Mouse (Mus musculus) splenic B cell, adult 2 months (primary cell): Measurements from ENCODE around the gene Siglech.

ENCODE experiments used
- DNase-seq: peaks from one replicate; pipeline ENCODE4 v3.0.0-alpha.2; 2011; ENCODE audit warnings: low read depth, low spot score
- H3K27me3 ChIP-seq: 2 replicates; pipeline ENCODE4 v1.6.1; 2012; ENCODE audit warnings: mild to moderate bottlenecking, low read length, moderate library complexity, mixed read lengths; ENCODE audit not compliant: control insufficient read depth, poor library complexity, insufficient read depth, severe bottlenecking
- H3K36me3 ChIP-seq: 2 replicates; pipeline ENCODE4 v1.6.1; 2012; ENCODE audit warnings: mild to moderate bottlenecking, low read length, moderate library complexity, mixed read lengths; ENCODE audit not compliant: control insufficient read depth, poor library complexity, insufficient read depth, severe bottlenecking

The Siglech gene

DNA sequence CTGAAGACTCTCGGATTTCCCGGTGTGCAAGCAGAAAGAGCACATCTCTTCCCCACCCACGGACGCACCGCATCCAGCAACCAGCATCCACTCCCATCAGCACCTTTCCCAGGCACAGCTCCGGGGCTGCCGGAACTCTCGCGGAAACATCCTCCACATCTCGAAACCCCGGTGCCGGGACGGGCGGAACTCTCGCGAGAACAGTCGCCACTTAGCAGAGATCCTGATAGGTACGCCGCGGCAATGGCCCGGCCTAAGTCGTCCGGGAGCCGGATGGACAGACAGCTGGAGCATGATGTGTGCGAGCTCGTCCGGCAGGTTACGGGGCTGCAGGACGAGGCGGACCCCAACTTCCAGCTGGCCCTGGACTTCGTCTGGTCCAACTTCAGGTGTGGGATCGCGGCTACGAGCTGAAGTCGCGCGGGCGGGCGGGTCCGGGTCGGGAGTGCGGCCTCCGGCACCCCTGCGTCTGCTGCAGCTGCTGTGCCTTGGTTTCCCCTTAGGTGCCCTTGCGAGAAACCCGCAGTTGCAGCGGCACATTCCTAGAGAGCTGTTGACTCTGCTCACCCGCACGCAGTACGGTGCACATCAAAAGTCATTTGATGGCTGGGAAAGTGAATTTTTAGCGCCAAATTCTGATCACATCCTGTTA is 26.1 kb downstream of the Siglech start, which contains the start of gene Tubgcp5:
Gene Tubgcp5 (plus strand): TSS at position 203 of the 652 bp plus-strand sequence.
- Histone ChIP-seq H3K36me3 (peaks cover 10% of the 10 kb centered on the region; the same call in 1 of the 2 replicates), H3K27me3 (no peaks in the 10 kb centered on the region)
- DNase-seq = peak; percentile 96

DNA sequence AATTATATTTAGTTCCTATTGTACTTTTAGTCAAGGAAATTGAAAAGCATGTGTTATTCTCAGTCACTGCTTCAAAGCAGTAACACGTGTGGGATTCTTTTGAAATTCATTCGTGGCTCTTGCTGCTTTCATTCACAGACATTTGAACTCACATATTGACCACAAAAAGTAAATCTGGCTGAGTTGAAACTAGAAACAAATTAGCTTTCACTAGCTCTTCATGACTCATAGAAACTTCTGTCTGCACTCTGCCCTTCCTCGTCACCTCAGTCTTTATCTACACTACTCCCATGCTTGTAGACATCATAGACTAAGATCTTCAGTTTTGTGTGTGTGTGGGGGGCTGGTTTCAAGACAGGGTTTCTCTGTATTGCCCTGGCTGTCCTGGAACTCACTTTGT is 32.0 kb downstream of the Siglech start:
- DNase-seq = no peak
- H3K36me3 ChIP-seq = peaks cover 26% of the 10 kb centered on the region
- no peaks in the 10 kb centered on the region for H3K27me3 ChIP-seq

DNA sequence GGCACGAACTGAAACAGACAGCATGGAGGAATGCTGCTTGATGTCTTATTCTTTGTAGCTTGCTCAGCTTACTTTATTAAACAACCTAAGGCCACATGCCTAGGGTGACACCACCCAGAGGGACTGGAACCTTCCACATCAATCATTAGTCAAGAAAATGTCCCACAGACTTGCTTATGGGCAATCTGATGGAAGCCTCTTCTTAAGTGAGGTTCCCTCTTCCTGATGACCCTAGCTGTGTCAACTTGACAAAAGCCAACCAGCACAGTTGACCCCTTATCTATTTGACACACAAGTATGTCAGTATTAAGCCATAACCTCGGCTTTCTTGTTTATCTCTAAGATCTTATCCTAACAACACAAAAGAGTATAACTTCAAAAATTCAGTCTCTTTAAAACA is 42.0 kb downstream of the Siglech start:
- H3K27me3 ChIP-seq = no peaks in the 10 kb centered on the region
- no peak for DNase-seq
- peaks cover 16% of the 10 kb centered on the region for H3K36me3 ChIP-seq

DNA sequence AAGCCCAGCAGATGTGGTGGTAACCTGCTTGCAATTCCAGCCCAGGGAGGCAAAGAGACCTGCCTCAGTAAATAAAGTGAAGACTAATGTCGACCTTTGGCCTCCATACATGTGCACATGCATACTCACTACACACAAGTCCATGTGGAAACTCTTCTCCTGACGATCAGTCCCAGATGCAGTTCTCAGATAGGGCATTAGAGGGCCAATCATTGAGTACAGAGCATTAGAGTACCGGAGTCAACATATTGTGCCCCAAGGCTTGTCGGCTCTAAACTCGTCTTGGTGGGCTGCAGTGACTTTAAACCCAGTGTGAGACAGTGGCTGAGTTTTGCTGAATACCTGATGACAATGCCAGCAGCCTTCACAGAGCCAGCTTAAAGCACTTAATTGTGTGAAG is 56.5 kb downstream of the Siglech start:
- H3K36me3 ChIP-seq = peaks cover 9% of the 10 kb centered on the region; the same call in 1 of the 2 replicates
- no peaks in the 10 kb centered on the region for H3K27me3 ChIP-seq
- DNase-seq = no peak

DNA sequence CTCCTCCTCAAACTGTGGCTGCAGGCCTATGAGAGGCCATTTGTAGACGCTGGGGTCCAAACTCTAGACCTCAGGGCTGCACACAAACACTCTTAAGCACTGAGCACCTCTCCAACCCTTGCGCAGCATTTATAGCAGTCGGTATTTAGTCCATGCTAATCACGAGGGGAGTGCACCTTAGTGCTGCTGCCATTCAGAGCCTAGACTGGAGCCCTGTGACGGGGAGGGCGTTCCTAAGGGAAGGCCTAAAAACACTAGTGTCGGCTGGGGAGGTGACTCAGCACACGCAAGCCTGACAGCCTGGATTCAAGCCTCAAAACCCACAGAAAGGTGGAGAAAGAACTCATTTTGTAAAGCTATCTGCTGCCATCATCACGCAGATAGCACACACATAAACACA is 59.6 kb downstream of the Siglech start:
- peaks cover 8% of the 10 kb centered on the region for H3K36me3 ChIP-seq
- no peaks in the 10 kb centered on the region for H3K27me3 ChIP-seq
- no peak for DNase-seq
